Mouse (Mus musculus): ENCODE measurements at regions not wholly inside any gene's neighbourhood (a gene's known extent, or its start where the extent isn't known, plus 50 kb on each side); places are given as distances from the start of the nearest gene placed in this dataset.

DNA sequence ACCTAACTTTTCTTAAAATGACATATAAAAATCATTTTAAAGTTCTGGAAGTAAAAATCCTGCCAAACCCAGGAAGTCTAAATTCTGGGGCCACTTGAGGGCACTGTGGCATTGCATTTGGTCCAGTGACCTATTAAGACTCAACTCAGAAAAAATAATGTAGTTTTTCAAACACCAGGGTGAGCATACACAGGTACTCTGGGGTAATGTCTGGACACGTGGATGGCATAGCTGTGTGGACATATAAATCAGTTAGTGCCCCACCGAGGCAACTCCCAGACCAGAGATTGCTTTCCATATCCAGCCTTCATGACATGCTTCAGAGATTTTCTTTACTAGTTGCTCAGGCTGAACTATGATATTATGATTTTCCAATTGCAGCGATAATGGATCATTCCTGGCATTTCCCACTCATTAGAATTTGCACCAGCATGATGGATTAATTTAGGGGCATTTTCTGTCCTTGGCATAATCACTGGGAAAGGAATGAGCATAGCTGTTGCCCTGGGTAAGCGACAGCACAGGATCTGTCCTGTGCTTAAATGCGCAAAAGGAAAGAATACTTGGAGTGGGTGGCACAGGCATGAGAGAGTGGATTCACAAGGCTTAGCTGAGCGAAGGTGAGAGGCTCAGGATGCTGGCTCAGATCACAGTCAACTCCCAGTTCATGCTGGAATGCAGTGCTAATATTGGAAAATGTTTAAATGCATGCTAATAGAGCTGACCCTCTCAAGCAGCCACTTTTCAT, 1526.6 kb upstream of the Cdh8 start:
- DNase-seq (peak; percentile 88), ATAC-seq (ENCODE audit: low FRiP score, low TSS enrichment) (peak; percentile 69; the same call in 1 of the 2 replicates)
- Histone ChIP-seq H3K4me3 (replicated peaks; ENCODE audit: low read depth, low read length) (no peak overlapping the region), H3K4me2 (ENCODE audit: low read length) (no peak overlapping the region), H3K9me3 (ENCODE audit: control insufficient read depth, low read length) (no peaks in the 10 kb centered on the region), H3K27ac (replicated peaks; ENCODE audit: low read depth, low read length) (peak overlapping the region; percentile 49), H3K27me3 (ENCODE audit: control insufficient read depth, insufficient read depth, low read length) (no peaks in the 10 kb centered on the region), H3K36me3 (ENCODE audit: control insufficient read depth, insufficient read depth, low read length) (no peaks in the 10 kb centered on the region), H3K9ac (replicated peaks; ENCODE audit: low read length) (no peak overlapping the region), H3K4me1 (ENCODE audit: control insufficient read depth, insufficient read depth, low read length) (peaks cover 6% of the 10 kb centered on the region; the same call in 1 of the 2 replicates)
- WGBS, result 53% methylated on average over 6 of the region's 6 CpGs

DNA sequence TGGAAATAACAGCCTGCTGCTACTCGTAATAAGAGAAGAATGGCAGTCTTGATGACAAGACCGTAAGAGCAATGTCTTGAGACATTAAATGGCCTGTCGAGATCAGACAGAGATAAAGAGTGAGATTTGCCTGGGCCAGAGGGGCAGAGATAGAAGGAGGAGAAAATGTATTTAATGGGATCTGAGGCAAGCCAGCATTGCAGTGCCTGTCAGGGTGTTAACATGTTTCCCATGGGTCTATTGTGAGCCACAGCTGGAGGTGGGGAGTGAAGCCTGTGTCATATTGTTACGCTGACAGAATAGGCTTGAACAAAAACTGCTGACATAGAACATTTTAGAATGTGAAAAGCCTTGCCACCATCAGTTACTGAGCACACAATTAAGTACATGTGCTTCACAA, 1523.3 kb upstream of the Cdh8 start:
- H3K4me3 ChIP-seq (replicated peaks; ENCODE audit: low read depth, low read length), result no peak overlapping the region
- WGBS, result 4% methylated on average over 4 of the region's 4 CpGs
- no peaks in the 10 kb centered on the region for H3K9me3 ChIP-seq (ENCODE audit: control insufficient read depth, low read length)
- peak; percentile 64 for DNase-seq
- H3K9ac ChIP-seq (replicated peaks; ENCODE audit: low read length), result no peak overlapping the region
- H3K4me1 ChIP-seq (ENCODE audit: control insufficient read depth, insufficient read depth, low read length), result peaks cover 6% of the 10 kb centered on the region; the same call in 1 of the 2 replicates
- H3K36me3 ChIP-seq (ENCODE audit: control insufficient read depth, insufficient read depth, low read length), result no peaks in the 10 kb centered on the region
- H3K4me2 ChIP-seq (ENCODE audit: low read length), result no peak overlapping the region
- peak; percentile 62; the same call in 1 of the 2 replicates for ATAC-seq (ENCODE audit: low FRiP score, low TSS enrichment)
- H3K27ac ChIP-seq (replicated peaks; ENCODE audit: low read depth, low read length), result no peak overlapping the region
- no peaks in the 10 kb centered on the region for H3K27me3 ChIP-seq (ENCODE audit: control insufficient read depth, insufficient read depth, low read length)

DNA sequence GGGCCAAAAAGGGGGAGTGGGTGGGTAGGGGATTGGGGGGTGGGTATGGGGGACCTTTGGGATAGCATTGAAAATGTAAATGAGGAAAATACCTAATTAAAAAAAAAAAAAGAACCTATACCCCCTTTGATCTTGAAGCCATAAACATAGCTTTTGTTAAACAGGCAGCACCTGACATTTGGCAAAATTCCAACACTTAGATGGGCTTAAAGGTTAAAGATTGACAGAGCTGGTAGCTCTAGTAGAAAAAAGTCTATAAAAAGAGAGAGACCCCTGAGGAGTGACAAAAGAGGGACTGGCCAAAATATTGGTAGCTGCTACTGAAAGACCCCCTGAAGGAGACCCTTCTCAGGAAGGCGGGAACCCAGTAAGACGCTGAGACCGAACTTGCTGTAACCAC, 1474.0 kb upstream of the Cdh8 start:
- Histone ChIP-seq H3K9ac (replicated peaks; ENCODE audit: low read length) (no peak overlapping the region), H3K27me3 (ENCODE audit: control insufficient read depth, insufficient read depth, low read length) (no peaks in the 10 kb centered on the region), H3K27ac (replicated peaks; ENCODE audit: low read depth, low read length) (no peak overlapping the region), H3K4me2 (ENCODE audit: low read length) (no peak overlapping the region), H3K36me3 (ENCODE audit: control insufficient read depth, insufficient read depth, low read length) (no peaks in the 10 kb centered on the region), H3K9me3 (ENCODE audit: control insufficient read depth, low read length) (no peaks in the 10 kb centered on the region), H3K4me3 (replicated peaks; ENCODE audit: low read depth, low read length) (no peak overlapping the region), H3K4me1 (ENCODE audit: control insufficient read depth, insufficient read depth, low read length) (no peaks in the 10 kb centered on the region)
- 81% methylated on average over 3 of the region's 3 CpGs for WGBS
- ATAC-seq (ENCODE audit: low FRiP score, low TSS enrichment) (no peak), DNase-seq (no peak)

DNA sequence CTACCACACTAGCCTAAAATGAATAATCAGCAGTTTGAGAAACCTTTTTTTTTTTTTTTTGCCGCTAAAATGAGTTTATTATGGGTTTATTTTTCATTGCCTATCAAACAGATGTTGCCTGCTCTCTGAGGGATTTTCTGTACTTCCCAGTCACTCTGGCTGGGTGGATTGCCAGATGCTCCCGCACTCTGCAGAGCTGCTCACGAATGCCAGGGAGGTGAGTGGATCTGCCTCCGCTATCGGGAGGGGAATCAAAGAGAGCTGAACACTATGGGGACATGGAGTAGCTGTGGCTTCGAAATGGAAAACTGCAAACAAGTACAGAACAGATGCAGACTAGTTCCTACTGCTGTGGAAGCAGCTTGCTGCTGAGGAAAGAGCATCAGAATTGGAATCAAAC, 1449.4 kb upstream of the Cdh8 start:
- H3K27ac ChIP-seq (replicated peaks; ENCODE audit: low read depth, low read length), result no peak overlapping the region
- DNase-seq (peak; percentile 37), ATAC-seq (ENCODE audit: low FRiP score, low TSS enrichment) (no peak; the same call in 1 of the 2 replicates)
- no peaks in the 10 kb centered on the region for H3K9me3 ChIP-seq (ENCODE audit: control insufficient read depth, low read length)
- H3K4me2 ChIP-seq (ENCODE audit: low read length), result no peak overlapping the region
- WGBS, result 66% methylated on average over 6 of the region's 6 CpGs
- no peaks in the 10 kb centered on the region for H3K4me1 ChIP-seq (ENCODE audit: control insufficient read depth, insufficient read depth, low read length)
- no peak overlapping the region for H3K4me3 ChIP-seq (replicated peaks; ENCODE audit: low read depth, low read length)
- no peaks in the 10 kb centered on the region for H3K36me3 ChIP-seq (ENCODE audit: control insufficient read depth, insufficient read depth, low read length)
- no peak overlapping the region for H3K9ac ChIP-seq (replicated peaks; ENCODE audit: low read length)
- H3K27me3 ChIP-seq (ENCODE audit: control insufficient read depth, insufficient read depth, low read length), result no peaks in the 10 kb centered on the region

DNA sequence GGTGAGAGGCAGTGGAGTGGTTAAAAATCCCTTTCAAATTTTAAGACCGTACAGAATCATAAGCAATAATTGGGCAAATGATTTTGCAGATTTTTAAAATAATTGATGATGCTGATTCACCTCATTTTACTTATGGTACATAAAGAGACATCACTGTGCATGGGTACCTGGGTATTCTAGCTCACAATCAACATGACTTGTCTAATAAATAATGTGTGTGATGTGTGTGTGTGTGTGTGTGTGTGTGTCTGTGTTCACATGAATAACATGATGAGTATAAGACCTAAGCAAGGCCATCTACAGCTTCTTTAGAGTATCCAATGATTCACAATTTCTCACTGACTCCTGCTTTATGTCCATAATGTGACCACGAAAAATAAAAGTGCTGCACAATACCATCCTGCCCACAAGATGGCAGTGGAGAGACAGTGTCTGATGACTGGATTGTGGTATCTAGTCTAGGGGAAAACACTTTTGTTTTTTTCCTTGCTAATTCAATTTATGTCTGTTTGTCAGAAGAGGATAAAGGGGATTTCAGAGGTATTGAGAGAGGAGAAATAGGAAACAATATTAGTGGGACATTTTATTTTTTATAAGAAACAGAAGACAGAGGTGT, 1434.7 kb upstream of the Cdh8 start:
- H3K9me3 ChIP-seq (ENCODE audit: control insufficient read depth, low read length), result no peaks in the 10 kb centered on the region
- no peak overlapping the region for H3K9ac ChIP-seq (replicated peaks; ENCODE audit: low read length)
- peak; percentile 63; the same call in 1 of the 2 replicates for ATAC-seq (ENCODE audit: low FRiP score, low TSS enrichment)
- no peaks in the 10 kb centered on the region for H3K4me1 ChIP-seq (ENCODE audit: control insufficient read depth, insufficient read depth, low read length)
- H3K4me3 ChIP-seq (replicated peaks; ENCODE audit: low read depth, low read length), result no peak overlapping the region
- H3K4me2 ChIP-seq (ENCODE audit: low read length), result no peak overlapping the region
- WGBS, result 49% methylated on average over 2 of the region's 2 CpGs
- no peaks in the 10 kb centered on the region for H3K36me3 ChIP-seq (ENCODE audit: control insufficient read depth, insufficient read depth, low read length)
- H3K27me3 ChIP-seq (ENCODE audit: control insufficient read depth, insufficient read depth, low read length), result no peaks in the 10 kb centered on the region
- DNase-seq, result peak; percentile 87
- H3K27ac ChIP-seq (replicated peaks; ENCODE audit: low read depth, low read length), result no peak overlapping the region
